Mouse (Mus musculus) liver, postnatal 0 days (tissue): ENCODE measurements around the gene Heatr4.

ENCODE experiments used
- CTCF ChIP-seq: sonication (generic); IDR thresholded peaks from 2 replicates; pipeline ENCODE4 v1.5.1; 2016; ENCODE audit warnings: antibody characterized with exemption, low read depth
- EP300 ChIP-seq: IDR thresholded peaks from 2 replicates; pipeline ENCODE4 v1.6.1; 2016; ENCODE audit warnings: antibody characterized with exemption, low read depth, mild to moderate bottlenecking

- TF ChIP-seq CTCF (no peak), EP300 (no peak)
Measured at GRCm38 (mm10) chr12:83920721-83921441, 63.8 kb downstream of the Heatr4 start.
